Mouse (Mus musculus): ENCODE measurements around the gene Gm10577. TPM values are rescaled to one million over a fixed set of nuclear protein-coding genes. Genes with fewer than 3 reads are reported as not detected.

Gene Gm10577
- total and polyA plus RNA-seq, 3 experiments, result not detected

DNA sequence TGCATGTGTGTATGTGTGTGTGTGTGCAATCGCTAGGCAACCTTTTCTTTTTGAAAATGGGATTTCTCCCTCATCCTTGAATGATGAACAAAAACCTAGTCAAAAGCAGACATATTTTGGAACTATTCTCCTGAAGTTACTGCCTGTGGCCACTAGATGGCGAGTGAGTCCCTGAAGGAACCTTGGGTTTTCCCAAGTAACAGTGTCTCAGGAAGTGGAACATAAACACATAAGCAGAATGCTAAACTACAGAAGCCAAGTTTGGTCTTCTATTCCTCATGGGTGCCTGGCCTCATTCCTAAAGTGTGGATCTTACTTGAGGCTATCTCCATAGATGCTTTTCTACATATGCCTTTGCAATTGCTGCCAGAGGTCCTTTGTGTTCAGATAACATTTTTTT is 22.4 kb downstream of the Gm10577 start:
- H3K36me3 ChIP-seq (replicated peaks in 1 of 2; ENCODE audit: control insufficient read depth in 1 of 2, insufficient read depth in 1 of 2, low read length in 1 of 2), result no peaks in the 10 kb centered on the region
- peaks cover 5% of the 10 kb centered on the region for H3K9me3 ChIP-seq (replicated peaks; ENCODE audit: low read length)
- no peak overlapping the region for H3K27ac ChIP-seq (ENCODE audit: insufficient read depth, low read depth)
- peak; percentile 33 for DNase-seq (ENCODE audit: extremely low read depth)
- no peak overlapping the region for H3K4me3 ChIP-seq (replicated peaks in 1 of 3; ENCODE audit: low read depth in 2 of 3, low read length in 2 of 3, poor library complexity in 1 of 3)
- in situ Hi-C loops (cut with MboI; ENCODE audit: low pct_ligation_motif_present, low pct_unique_long_range_greater_than_20kb, low sequenced_read_pairs) (loop anchor here (10.0 kb wide), 1 partner anchor 147 kb away; no protein-coding TSS in a partner anchor), dilution Hi-C loops (cut with MboI; ENCODE audit: extremely low pct_ligation_motif_present, extremely low pct_unique_long_range_greater_than_20kb, low sequenced_read_pairs) (no loop called here)
- no peak overlapping the region for H3K4me2 ChIP-seq (ENCODE audit: insufficient read depth, low read depth, poor library complexity, severe bottlenecking)
- no peak overlapping the region for H3K9ac ChIP-seq (ENCODE audit: insufficient read depth, low read depth)
- peaks cover 3 to 10% of the 10 kb centered on the region in 2 experiments; a peak in 2 of 4 replicates for H3K4me1 ChIP-seq (ENCODE audit: control insufficient read depth in 1 of 2, insufficient read depth in 2 of 2)
- TF ChIP-seq MEF2A (IDR thresholded peaks at IDR 0.05; ENCODE audit: borderline replicate concordance, low read depth, low read length), result no peak
- TF ChIP-seq CTCF (conservative IDR thresholded peaks at IDR 0.05 in 1 of 2, IDR thresholded peaks at IDR 0.05 in 1 of 2; ENCODE audit: low read depth in 2 of 2, low read length in 2 of 2), result peak; percentile 22 to 54; a peak in 2 of 4 replicates
- peak; percentile 44 for TF ChIP-seq SMC3 (IDR thresholded peaks at IDR 0.05; ENCODE audit: low read depth, low read length)
- no peak for TF ChIP-seq TCF12 (IDR thresholded peaks at IDR 0.05; ENCODE audit: low read depth, low read length)
- TF ChIP-seq RAD21 (IDR thresholded peaks at IDR 0.05; ENCODE audit: low read depth, low read length), result peak; percentile 30
- H3K79me2 ChIP-seq (replicated peaks; ENCODE audit: control insufficient read depth, extremely low read depth, insufficient read depth, poor library complexity, severe bottlenecking), result no peaks in the 10 kb centered on the region
- no peaks in the 10 kb centered on the region for H3K27me3 ChIP-seq (replicated peaks)

DNA sequence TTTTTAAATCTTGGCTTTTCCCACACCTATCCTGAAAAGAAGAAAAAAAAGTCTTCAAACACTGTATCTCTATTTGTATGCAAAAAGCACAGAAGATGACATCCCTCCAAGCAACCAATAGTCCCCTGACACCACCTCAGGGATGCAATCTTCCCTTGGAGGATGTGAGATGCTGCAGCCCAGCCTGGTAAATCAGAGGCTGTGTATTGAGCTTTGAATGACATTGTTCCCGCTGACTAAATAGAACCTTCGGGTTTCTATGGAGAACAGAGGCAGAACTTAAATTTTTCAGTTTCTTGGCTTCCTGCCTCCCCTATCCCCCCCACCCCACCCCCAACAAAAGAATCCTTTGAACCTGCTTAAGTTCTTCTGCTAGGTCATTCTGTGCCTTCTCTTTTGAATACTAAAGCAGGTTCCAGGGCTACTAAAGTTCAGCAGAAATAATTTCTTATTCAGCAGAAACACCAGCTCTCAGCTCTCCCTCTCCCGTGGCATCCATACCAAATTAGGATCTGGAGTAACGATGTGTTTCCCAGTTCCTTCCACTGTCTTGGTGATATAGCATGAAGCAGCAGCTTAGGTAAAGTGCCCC is 24.3 kb downstream of the Gm10577 start:
- dilution Hi-C loops (cut with MboI; ENCODE audit: extremely low pct_ligation_motif_present, extremely low pct_unique_long_range_greater_than_20kb, low sequenced_read_pairs), result no loop called here
- no peak overlapping the region for H3K27ac ChIP-seq (ENCODE audit: insufficient read depth, low read depth)
- no peak overlapping the region for H3K9ac ChIP-seq (ENCODE audit: insufficient read depth, low read depth)
- H3K36me3 ChIP-seq (replicated peaks in 1 of 2; ENCODE audit: control insufficient read depth in 1 of 2, insufficient read depth in 1 of 2, low read length in 1 of 2), result no peaks in the 10 kb centered on the region
- H3K4me1 ChIP-seq (ENCODE audit: control insufficient read depth in 1 of 2, insufficient read depth in 2 of 2), result peaks cover 3 to 10% of the 10 kb centered on the region in 2 experiments; a peak in 2 of 4 replicates
- in situ Hi-C loops (cut with MboI; ENCODE audit: low pct_ligation_motif_present, low pct_unique_long_range_greater_than_20kb, low sequenced_read_pairs), result loop anchor here (10.0 kb wide), 1 partner anchor 149 kb away; no protein-coding TSS in a partner anchor
- no peaks in the 10 kb centered on the region for H3K27me3 ChIP-seq (replicated peaks)
- H3K9me3 ChIP-seq (replicated peaks; ENCODE audit: low read length), result peaks cover 5% of the 10 kb centered on the region
- DNase-seq (ENCODE audit: extremely low read depth), result no peak
- H3K79me2 ChIP-seq (replicated peaks; ENCODE audit: control insufficient read depth, extremely low read depth, insufficient read depth, poor library complexity, severe bottlenecking), result no peaks in the 10 kb centered on the region
- H3K4me3 ChIP-seq (replicated peaks in 1 of 3; ENCODE audit: low read depth in 2 of 3, low read length in 2 of 3, poor library complexity in 1 of 3), result no peak overlapping the region
- TF ChIP-seq UBTF (IDR thresholded peaks at IDR 0.05; ENCODE audit: low read depth, low read length) (no peak), E2F4 (IDR thresholded peaks at IDR 0.05; ENCODE audit: insufficient replicate concordance, low read depth, low read length) (no peak), MAX (IDR thresholded peaks at IDR 0.05; ENCODE audit: low read length) (no peak), SIN3A (IDR thresholded peaks at IDR 0.05; ENCODE audit: low read length) (no peak), ZMIZ1 (IDR thresholded peaks at IDR 0.05; ENCODE audit: low read depth, low read length) (no peak), JUN (IDR thresholded peaks at IDR 0.05; ENCODE audit: insufficient read depth, low read depth, low read length) (no peak)
- no peak overlapping the region for H3K4me2 ChIP-seq (ENCODE audit: insufficient read depth, low read depth, poor library complexity, severe bottlenecking)

DNA sequence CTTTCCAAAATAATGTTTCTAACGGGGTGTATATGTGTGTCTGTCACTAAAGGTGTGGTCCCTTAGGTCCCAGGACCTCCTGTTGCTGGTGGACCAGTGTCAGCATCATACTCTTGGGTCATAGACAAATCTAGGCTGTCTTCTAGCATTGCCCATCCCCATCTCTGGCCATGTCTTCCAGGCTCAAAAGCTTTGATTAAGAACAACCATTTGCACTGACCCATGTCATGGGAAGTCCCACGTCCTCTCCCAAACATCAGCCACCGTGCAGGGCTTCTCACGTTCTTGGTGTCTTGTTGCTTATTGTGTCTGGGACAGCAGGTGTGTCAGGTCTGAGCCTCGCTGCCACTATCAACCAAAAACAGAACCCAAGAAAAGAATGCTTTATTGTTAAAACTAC is 24.9 kb downstream of the Gm10577 start:
- H3K27ac ChIP-seq (ENCODE audit: insufficient read depth, low read depth), result no peak overlapping the region
- peaks cover 5% of the 10 kb centered on the region for H3K9me3 ChIP-seq (replicated peaks; ENCODE audit: low read length)
- no peak overlapping the region for H3K4me2 ChIP-seq (ENCODE audit: insufficient read depth, low read depth, poor library complexity, severe bottlenecking)
- H3K27me3 ChIP-seq (replicated peaks), result no peaks in the 10 kb centered on the region
- DNase-seq (ENCODE audit: extremely low read depth), result no peak
- no peak overlapping the region for H3K4me3 ChIP-seq (replicated peaks in 1 of 3; ENCODE audit: low read depth in 2 of 3, low read length in 2 of 3, poor library complexity in 1 of 3)
- peaks cover 3 to 10% of the 10 kb centered on the region in 2 experiments; a peak in 2 of 4 replicates for H3K4me1 ChIP-seq (ENCODE audit: control insufficient read depth in 1 of 2, insufficient read depth in 2 of 2)
- in situ Hi-C loops (cut with MboI; ENCODE audit: low pct_ligation_motif_present, low pct_unique_long_range_greater_than_20kb, low sequenced_read_pairs), result loop anchor here (10.0 kb wide), 1 partner anchor 149 kb away; no protein-coding TSS in a partner anchor
- H3K9ac ChIP-seq (ENCODE audit: insufficient read depth, low read depth), result no peak overlapping the region
- H3K79me2 ChIP-seq (replicated peaks; ENCODE audit: control insufficient read depth, extremely low read depth, insufficient read depth, poor library complexity, severe bottlenecking), result no peaks in the 10 kb centered on the region
- TF ChIP-seq SMC3 (IDR thresholded peaks at IDR 0.05; ENCODE audit: low read depth, low read length) (no peak), ETS1 (conservative IDR thresholded peaks at IDR 0.05; ENCODE audit: low read depth, low read length) (no peak), MXI1 (IDR thresholded peaks at IDR 0.05; ENCODE audit: low read depth, low read length) (no peak), MYC (IDR thresholded peaks at IDR 0.05; ENCODE audit: low read depth, low read length) (no peak), POLR2A (IDR thresholded peaks at IDR 0.05; ENCODE audit: low read depth, low read length) (no peak), MAZ (IDR thresholded peaks at IDR 0.05; ENCODE audit: low read depth, low read length) (no peak), KAT2A (IDR thresholded peaks at IDR 0.05; ENCODE audit: insufficient replicate concordance, low read length) (no peak), ZNF384 (IDR thresholded peaks at IDR 0.05; ENCODE audit: low read depth, low read length) (no peak), POLR2AphosphoS2 (IDR thresholded peaks at IDR 0.05; ENCODE audit: low read depth, low read length) (no peak), TBP (conservative IDR thresholded peaks at IDR 0.05; ENCODE audit: low read depth, low read length) (no peak), CHD1 (IDR thresholded peaks at IDR 0.05; ENCODE audit: low read depth, low read length) (no peak), CTCF (conservative IDR thresholded peaks at IDR 0.05 in 1 of 2, IDR thresholded peaks at IDR 0.05 in 1 of 2; ENCODE audit: low read depth in 2 of 2, low read length in 2 of 2) (no peak), E2F4 (IDR thresholded peaks at IDR 0.05; ENCODE audit: insufficient replicate concordance, low read depth, low read length) (no peak), CHD2 (IDR thresholded peaks at IDR 0.05; ENCODE audit: low read length) (no peak), MAX (IDR thresholded peaks at IDR 0.05; ENCODE audit: low read length) (no peak), ZMIZ1 (IDR thresholded peaks at IDR 0.05; ENCODE audit: low read depth, low read length) (no peak)
- H3K36me3 ChIP-seq (replicated peaks in 1 of 2; ENCODE audit: control insufficient read depth in 1 of 2, insufficient read depth in 1 of 2, low read length in 1 of 2), result no peaks in the 10 kb centered on the region
- dilution Hi-C loops (cut with MboI; ENCODE audit: extremely low pct_ligation_motif_present, extremely low pct_unique_long_range_greater_than_20kb, low sequenced_read_pairs), result no loop called here

Data from CH12.LX (cell line).